Mouse (Mus musculus): ENCODE measurements around the gene Prox2. TPM values are rescaled to one million over a fixed set of nuclear protein-coding genes. Genes with fewer than 3 reads are reported as not detected.

Gene Prox2
- total RNA-seq, 2 experiments from 2014 or later: 1.5 to 2.2 TPM

DNA sequence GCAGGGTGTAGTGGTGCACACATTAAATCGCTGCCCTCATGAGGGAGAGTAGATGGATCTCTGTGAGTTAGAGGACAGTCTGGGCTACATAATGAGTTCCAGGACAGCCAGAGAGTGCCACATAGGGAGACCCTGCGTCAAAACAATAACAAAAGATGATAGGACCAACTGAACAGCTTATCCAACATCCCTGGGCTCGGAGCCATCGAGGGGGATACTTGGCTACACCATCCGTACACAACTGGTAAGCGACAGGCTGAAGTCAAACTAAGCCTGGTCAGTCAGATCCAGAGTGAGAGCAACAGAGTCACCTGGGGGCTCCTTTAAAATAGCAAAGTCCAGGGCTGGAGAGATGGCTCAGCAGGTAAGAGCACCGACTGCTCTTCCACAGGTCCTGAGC is 14.7 kb downstream of the Prox2 start:
- no peak for DNase-seq (ENCODE audit: extremely low spot score in 1 of 2, low spot score in 1 of 2)

DNA sequence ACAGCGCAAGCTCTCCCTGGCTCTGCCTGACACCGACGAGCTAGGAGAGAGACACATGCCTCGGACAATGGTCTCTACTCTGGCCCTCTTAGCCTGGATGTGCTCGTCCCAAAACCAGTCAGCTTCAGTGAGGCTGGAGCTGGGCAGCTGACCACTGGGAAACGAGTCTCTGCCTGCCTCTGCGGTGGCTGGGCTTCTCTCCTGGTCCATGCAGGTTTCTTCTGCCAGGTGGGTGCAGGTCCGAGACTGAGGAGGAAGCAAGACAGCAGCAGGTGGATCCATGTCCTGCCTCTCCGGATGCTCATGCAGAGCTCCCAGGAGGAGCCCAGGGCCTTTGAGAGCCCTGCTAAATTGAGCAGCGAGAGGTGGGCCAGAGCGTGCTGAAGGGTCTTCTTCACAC is 15.4 kb downstream of the Prox2 start:
- no peak for DNase-seq (ENCODE audit: extremely low spot score in 1 of 2, low spot score in 1 of 2)

DNA sequence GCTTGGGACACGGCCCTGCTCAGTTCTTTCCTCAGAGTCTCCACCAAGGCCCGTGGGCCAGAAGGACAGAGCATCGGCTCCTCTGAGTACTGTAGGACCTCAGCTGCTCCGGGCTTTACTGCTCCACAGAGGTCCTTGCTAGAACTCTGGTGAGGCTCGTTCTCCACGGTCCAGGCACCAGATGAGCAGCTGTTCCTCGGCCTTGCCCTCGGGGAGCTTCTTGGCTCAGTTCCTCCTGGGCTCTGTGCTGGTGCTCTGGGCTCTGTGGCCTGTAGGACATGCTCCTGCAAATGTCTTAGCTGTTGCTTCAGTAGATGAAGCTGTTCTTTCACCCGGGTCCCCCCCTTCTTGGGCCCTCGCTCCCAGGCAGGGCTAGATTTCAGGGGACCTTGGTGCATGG is 15.9 kb downstream of the Prox2 start:
- no peak for DNase-seq (ENCODE audit: extremely low spot score in 1 of 2, low spot score in 1 of 2)

DNA sequence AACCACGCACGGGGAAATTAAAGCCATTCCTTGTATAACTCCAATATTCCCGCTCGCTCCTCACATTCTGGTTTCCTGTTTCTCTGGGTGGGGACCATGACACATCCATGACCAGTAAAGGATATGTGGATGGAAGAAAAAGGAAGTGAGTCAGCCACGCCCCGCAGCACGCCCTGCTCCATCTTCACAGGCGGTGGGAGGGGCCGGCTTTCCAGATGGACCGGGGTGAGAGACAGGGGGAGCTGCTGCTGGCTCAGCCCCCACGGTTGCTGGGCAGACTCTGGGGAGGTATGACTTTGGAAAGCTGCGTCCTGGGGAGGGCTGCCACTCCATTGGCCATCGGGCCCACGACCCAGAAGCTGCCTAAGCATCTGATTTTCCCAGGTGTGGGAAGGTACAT is 16.5 kb downstream of the Prox2 start:
- DNase-seq (ENCODE audit: extremely low spot score in 1 of 2, low spot score in 1 of 2): peak in 1 of 2 experiments; percentile 46

DNA sequence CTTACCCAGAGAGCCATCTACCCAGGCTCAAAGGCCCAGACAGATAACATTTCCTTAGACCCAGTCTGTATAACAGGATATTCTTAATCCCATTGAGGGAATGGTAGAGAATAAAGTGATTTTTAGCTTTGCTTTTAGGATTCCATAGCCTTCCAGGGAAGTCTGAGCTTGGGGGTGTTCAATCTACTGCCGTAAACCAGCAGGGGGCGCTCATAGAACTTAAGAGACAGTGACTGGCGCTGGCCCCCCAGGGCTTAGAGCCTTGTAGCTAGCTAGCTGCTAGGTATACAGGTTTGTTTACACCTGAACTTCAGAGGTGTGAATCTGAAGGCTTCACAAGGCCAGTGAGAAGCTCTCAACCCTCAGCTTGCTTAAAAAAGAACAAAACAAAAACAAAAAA is 18.3 kb downstream of the Prox2 start:
- DNase-seq (ENCODE audit: extremely low spot score in 1 of 2, low spot score in 1 of 2): peak; percentile 45 to 87

DNA sequence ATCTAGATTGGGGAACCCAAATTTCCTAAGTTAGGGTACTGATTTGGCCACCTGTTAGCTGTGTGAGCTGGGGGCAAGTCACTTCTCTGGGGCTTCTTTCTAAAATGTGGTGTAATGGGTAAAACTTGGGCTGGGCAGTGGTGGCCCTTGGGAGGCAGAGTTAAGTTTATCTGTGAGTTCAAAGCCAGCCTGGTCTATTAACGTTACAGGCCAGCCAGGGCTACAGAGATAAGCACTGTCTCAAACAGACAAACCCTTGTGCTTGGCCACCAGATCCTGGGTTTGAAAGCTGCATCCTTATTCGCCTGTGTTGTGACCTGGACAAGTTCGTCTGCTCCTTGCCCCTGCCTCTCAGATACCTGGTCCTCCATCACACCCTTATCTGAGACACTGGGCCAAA is 19.4 kb downstream of the Prox2 start:
- DNase-seq (ENCODE audit: extremely low spot score in 1 of 2, low spot score in 1 of 2): no peak

DNA sequence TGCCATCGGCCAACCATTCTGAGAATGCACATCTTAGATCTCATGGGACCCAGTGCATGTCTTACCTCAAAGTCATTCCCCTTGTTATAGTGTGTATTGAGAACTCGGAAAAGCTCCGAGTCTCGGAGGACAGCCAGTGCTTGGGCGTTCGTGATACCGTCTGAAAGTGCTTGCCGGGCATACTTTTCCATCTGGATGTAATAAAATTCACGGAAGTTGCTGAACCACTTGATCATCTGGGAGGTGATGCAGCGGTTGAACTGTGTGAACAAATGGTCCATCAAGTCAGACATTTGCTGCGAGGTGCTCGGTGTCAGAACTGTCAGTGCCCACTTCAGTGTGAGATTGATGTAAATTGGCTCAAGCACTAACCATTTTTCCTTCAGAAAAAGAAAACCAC is 22.7 kb downstream of the Prox2 start:
- DNase-seq (ENCODE audit: extremely low spot score in 1 of 2, low spot score in 1 of 2): no peak

DNA sequence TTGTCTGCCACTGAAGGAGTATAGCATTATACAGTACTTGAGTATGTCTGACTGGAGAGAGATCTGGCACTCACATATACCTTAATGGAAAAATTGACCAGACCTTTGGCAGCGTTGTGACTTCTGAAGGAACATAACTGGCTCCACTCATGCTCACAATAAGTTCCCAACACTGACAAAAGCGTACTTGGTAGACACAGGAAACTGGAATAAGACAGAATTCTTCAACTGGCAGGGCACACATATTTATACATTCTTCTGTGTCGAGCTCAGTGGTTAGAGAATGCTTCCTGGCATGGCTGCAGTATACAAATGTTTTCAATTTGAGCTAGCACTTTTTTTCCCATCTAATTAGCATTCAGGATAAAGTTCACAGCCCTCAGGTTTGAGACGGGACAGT is 25.6 kb downstream of the Prox2 start:
- DNase-seq (ENCODE audit: extremely low spot score in 1 of 2, low spot score in 1 of 2): no peak

DNA sequence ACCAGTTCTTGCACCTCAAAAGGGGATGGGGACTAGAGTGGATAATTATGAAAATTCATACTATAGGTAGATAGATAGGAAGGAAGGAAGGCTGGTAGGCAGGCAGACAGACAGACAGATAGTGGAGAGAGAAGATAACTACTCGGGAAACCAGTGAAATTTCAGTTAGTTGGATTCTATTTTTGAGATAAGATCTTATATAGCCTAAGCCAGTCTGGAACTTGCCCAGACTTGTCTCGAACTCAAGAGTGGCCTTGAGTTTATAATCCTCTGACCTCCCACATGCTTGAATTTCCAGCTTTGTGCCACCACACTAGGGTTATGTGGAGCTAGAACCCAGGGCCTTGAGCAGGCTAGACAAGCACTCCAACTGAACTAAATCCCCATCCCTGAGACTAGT is 26.3 kb downstream of the Prox2 start:
- DNase-seq (ENCODE audit: extremely low spot score in 1 of 2, low spot score in 1 of 2): no peak

DNA sequence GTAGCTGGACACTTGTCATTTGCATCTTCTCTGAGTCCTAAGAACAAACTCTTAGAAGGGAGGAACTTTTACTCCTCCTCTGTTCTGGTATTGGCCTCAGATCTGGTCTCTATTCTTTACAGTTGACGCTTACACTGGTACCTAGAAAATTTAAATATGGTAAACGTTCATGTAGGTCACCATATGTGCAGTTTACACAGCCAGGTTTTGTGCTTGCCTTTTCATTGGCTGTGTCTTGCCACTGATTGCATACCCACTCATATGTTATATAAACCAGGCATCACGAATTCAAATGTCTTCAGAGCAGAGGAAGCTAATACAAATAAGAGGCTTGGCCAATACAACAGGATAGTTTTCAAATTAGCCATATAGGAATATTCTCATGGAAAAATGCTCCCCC is 33.5 kb downstream of the Prox2 start:
- DNase-seq (ENCODE audit: extremely low spot score in 1 of 2, low spot score in 1 of 2): no peak

DNA sequence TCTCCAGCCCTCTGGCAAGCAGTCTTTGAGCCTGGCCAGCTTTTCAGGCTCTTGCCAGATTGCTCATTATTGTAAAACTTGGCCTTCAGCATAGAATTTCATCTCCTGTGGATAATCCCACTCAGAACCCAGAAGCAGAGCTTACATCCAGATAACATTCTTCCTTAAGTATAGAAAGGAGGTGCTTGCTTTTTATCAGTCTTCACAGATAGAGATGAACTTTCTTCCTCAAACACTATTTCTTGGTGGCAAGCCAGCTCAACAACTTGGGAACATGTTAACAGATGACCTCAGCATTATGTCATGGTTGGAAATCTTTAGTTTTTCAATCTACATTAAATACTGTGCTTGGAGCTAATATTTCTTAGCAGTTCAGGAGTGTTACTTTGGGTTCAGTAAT is 39.5 kb downstream of the Prox2 start:
- no peak for DNase-seq (ENCODE audit: extremely low spot score in 1 of 2, low spot score in 1 of 2)

DNA sequence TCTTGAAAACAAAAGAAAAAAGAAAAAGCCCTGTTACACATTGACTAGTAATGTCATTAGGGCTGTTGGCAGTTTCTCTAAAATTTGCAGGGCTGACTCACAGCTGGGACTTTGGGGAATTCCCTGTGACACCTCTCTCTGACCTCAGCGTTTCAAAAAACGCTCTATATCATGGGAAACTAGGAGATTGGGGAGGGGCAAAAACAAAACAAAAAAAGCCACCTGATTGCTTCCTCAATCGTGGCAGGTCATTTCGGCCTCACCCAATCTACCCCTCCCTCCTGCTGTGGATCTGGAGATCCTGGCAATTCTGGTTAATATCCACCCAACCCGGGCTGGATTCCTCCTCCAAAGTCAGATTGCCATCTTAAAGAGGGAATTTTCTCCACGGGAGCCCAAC is 59.3 kb downstream of the Prox2 start:
- DNase-seq (ENCODE audit: extremely low spot score in 1 of 2, low spot score in 1 of 2): no peak

Other genes starting within 250 kb of the Prox2 start
- under 1 TPM; 0.20 to 0.45 TPM for gene Ltbp2, start 234.2 kb downstream of the Prox2 start, total RNA-seq (2021)
- gene Fcf1, start 139.9 kb downstream of the Prox2 start, total RNA-seq (2021): 10 to 100 TPM; 35.0 to 36.0 TPM
- gene Arel1, start 139.9 kb downstream of the Prox2 start, total RNA-seq (2021): 100 to 1,000 TPM; 115 to 117 TPM
- 100 to 1,000 TPM in 1 of 2 experiments, 10 to 100 TPM in 1; 98.2 to 136 TPM for gene Ylpm1, start 114.4 kb downstream of the Prox2 start, total RNA-seq (2021)
- 100 to 1,000 TPM; 144 to 153 TPM for gene Dlst, start 74 bp upstream of the Prox2 start, total RNA-seq (2021)
- gene Rps6kl1, start 40.5 kb upstream of the Prox2 start, total RNA-seq (2021): 10 to 100 TPM; 39.9 to 40.7 TPM
- gene Pgf, start 67.0 kb upstream of the Prox2 start, total RNA-seq (2021): 1 to 10 TPM; 5.4 TPM
- 10 to 100 TPM; 59.7 to 60.0 TPM for gene Eif2b2, start 108.7 kb upstream of the Prox2 start, total RNA-seq (2021)
- 10 to 100 TPM; 17.0 to 17.9 TPM for gene Mlh3, start 159.8 kb upstream of the Prox2 start, total RNA-seq (2021)
- 10 to 100 TPM; 34.3 to 37.7 TPM for gene Acyp1, start 177.7 kb upstream of the Prox2 start, total RNA-seq (2021)
- gene Zc2hc1c, start 177.8 kb upstream of the Prox2 start, total RNA-seq (2021): under 1 TPM; 0.89 TPM
- gene Nek9, start 228.6 kb upstream of the Prox2 start, total RNA-seq (2021): 10 to 100 TPM; 31.8 to 31.9 TPM

Data from layer of hippocampus, postnatal 25 days (tissue).